Mouse (Mus musculus) forebrain, postnatal 0 days (tissue): Measurements from ENCODE around the gene Vash2. TPM values are rescaled to one million over a fixed set of nuclear protein-coding genes. Genes with fewer than 3 reads are reported as not detected.

Experiments used
- ATAC-seq: fragments of 200-750 bp; cut with Nextera tagmentation; 2 replicates; pipeline ENCODE4 v1.8.0; 2017; ENCODE audit warnings: mild to moderate bottlenecking, moderate library complexity
- DNase-seq: peaks from one replicate; pipeline ENCODE4 v3.0.0-alpha.2; 2015
- H3K27ac ChIP-seq: fragments of 300-500 bp; sonication (generic); 2 replicates; pipeline ENCODE4 v1.5.1; 2014; ENCODE audit warnings: low read depth, mild to moderate bottlenecking, antibody characterized with exemption, low read length, moderate library complexity, mixed read lengths
- H3K27me3 ChIP-seq: fragments of 300-500 bp; sonication (generic); 2 replicates; pipeline ENCODE4 v1.6.1; 2014; ENCODE audit warnings: mild to moderate bottlenecking, low read length, mixed read lengths; ENCODE audit not compliant: insufficient read depth
- H3K36me3 ChIP-seq: fragments of 300-500 bp; sonication (generic); 2 replicates; pipeline ENCODE4 v1.6.1; 2014; ENCODE audit warnings: mild to moderate bottlenecking, moderate library complexity; ENCODE audit not compliant: insufficient read depth
- H3K4me1 ChIP-seq: fragments of 300-500 bp; sonication (generic); 2 replicates; pipeline ENCODE4 v1.6.1; 2014; ENCODE audit warnings: antibody characterized with exemption; ENCODE audit not compliant: insufficient read depth
- H3K4me2 ChIP-seq: fragments of 300-500 bp; sonication (generic); 2 replicates; pipeline ENCODE4 v1.6.1; 2014; ENCODE audit warnings: low read depth, mild to moderate bottlenecking, moderate library complexity
- H3K4me3 ChIP-seq: fragments of 300-500 bp; sonication (generic); 2 replicates; pipeline ENCODE4 v1.5.1; 2014; ENCODE audit warnings: low read depth, low read length, mixed read lengths
- H3K9ac ChIP-seq: fragments of 300-500 bp; sonication (generic); 2 replicates; pipeline ENCODE4 v1.6.1; 2014; ENCODE audit warnings: mild to moderate bottlenecking
- H3K9me3 ChIP-seq: fragments of 300-500 bp; sonication (generic); 2 replicates; pipeline ENCODE4 v1.6.1; 2016; ENCODE audit warnings: low read length
- CTCF ChIP-seq: sonication (generic); IDR thresholded peaks from 2 replicates; pipeline ENCODE4 v1.5.1; 2016; ENCODE audit warnings: antibody characterized with exemption, control low read depth, low read depth
- WGBS: fragments of 180-500 bp; shearing (Covaris S2); extraction: QIAGEN DNeasy Blood & Tissue Kit; methylation state at CpG from one replicate; pipeline ENCODE4 v1.1.7; 2014; 5-methylcytosine and 5-hydroxymethylcytosine counted together
- polyA plus RNA-seq: library from polyadenylated mRNA; unstranded; fragments of >200 nt; fragmentation: Nextera tagmentation; extraction: Ambion mirVana; gene quantifications from 2 replicates; pipeline ENCODE4 v1.2.1, GENCODE M21; 2015
- total RNA-seq: library from RNA; depleted of rRNA; stranded (reverse); fragments of >200 nt; gene quantifications from 2 replicates; pipeline ENCODE4 v1.2.3, GENCODE M21; 2014

The Vash2 gene
- total and polyA plus RNA-seq, 2 experiments from 2014 or later: 46.4 to 60.9 TPM

- H3K4me1 ChIP-seq: no peaks in the 10 kb centered on the region
- no peak overlapping the region for H3K9ac ChIP-seq
- TF ChIP-seq CTCF: peak; percentile 54
- H3K4me2 ChIP-seq: no peak overlapping the region
- H3K4me3 ChIP-seq: no peak overlapping the region
- DNase-seq (no peak), ATAC-seq (no peak)
- no peaks in the 10 kb centered on the region for H3K27me3 ChIP-seq
- WGBS: 72% methylated on average over 6 of the region's 6 CpGs
- H3K27ac ChIP-seq: no peak overlapping the region
- H3K9me3 ChIP-seq: 0 out of 2 replicates have a peak, but pooled peaks cover 7% of the 10 kb centered on the region
- H3K36me3 ChIP-seq: no peaks in the 10 kb centered on the region
Measured at GRCm38 (mm10) chr1:190996346-190996877, 17.3 kb upstream of the Vash2 start.

DNA sequence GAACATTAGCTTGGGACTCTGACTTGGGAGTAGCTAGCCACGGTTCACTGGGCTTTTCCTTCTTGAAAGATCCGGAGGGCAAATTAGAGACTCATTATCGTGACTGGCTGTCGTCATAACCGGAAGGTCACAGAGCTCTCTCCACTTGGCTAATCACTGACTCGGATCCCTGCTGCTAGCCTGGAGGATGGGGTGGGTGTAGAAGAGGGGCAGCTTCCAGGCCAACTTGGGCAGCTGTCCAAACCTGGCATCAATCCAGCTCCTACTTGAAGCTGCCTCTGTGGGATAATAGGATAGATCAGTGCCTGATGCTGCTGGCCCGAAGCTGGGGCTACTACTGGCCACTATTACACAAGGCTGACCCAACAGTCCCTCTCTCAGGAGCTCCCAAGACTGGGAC lies 16.5 kb upstream of the Vash2 start:
- Histone ChIP-seq H3K27me3 (no peaks in the 10 kb centered on the region), H3K4me3 (no peak overlapping the region), H3K9ac (no peak overlapping the region), H3K4me2 (no peak overlapping the region), H3K9me3 (0 out of 2 replicates have a peak, but pooled peaks cover 7% of the 10 kb centered on the region), H3K27ac (no peak overlapping the region), H3K36me3 (no peaks in the 10 kb centered on the region), H3K4me1 (no peaks in the 10 kb centered on the region)
- ATAC-seq: peak; percentile 32
- 39% methylated on average over 7 of the region's 7 CpGs for WGBS
- TF ChIP-seq CTCF: no peak
- peak; percentile 47 for DNase-seq

- DNase-seq (no peak), ATAC-seq (no peak)
- Histone ChIP-seq H3K27ac (no peak overlapping the region), H3K9me3 (no peaks in the 10 kb centered on the region), H3K4me1 (no peaks in the 10 kb centered on the region), H3K4me3 (no peak overlapping the region), H3K4me2 (no peak overlapping the region), H3K36me3 (no peaks in the 10 kb centered on the region), H3K27me3 (no peaks in the 10 kb centered on the region), H3K9ac (no peak overlapping the region)
- 78% methylated on average over 9 of the region's 9 CpGs for WGBS
- TF ChIP-seq CTCF: 0 out of 2 replicates have a peak, but pooled peaks have one; percentile 4
Measured at GRCm38 (mm10) chr1:190989437-190990082, 10.5 kb upstream of the Vash2 start.

DNA sequence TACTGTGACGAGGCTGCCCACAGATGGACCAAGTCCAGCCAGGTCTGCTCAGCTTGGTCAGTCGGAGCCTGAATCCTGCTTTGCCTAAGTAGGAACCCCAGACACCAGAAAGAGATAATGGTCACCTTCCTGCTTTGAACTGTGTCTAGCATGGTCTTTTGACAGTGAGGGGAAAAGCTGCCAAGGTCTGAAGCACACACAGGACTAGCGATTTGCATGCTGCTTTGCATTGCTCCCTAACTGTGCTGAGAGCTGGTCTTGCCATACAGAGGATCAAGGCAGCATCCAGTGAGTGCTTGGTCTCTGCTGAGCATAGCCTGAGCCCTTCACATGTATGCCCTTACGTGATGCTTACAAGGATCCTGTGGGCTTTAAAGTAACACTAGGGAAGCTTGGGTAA lies 2.3 kb upstream of the Vash2 start:
- Histone ChIP-seq H3K27me3 (no peaks in the 10 kb centered on the region), H3K36me3 (no peaks in the 10 kb centered on the region), H3K9me3 (no peaks in the 10 kb centered on the region), H3K4me2 (no peak overlapping the region), H3K9ac (no peak overlapping the region), H3K4me3 (no peak overlapping the region), H3K4me1 (peaks cover 11% of the 10 kb centered on the region), H3K27ac (no peak overlapping the region)
- DNase-seq (no peak), ATAC-seq (no peak)
- 79% methylated on average over 4 of the region's 4 CpGs for WGBS
- TF ChIP-seq CTCF: no peak

GRCm38 (mm10) chr1:190980470-190980869 lies 1.4 kb upstream of the Vash2 start:
- WGBS: 96% methylated on average over 1 of the region's 1 CpGs
- Histone ChIP-seq H3K27ac (no peak overlapping the region), H3K9me3 (no peaks in the 10 kb centered on the region), H3K36me3 (0 out of 2 replicates have a peak, but pooled peaks cover under 1% of the 10 kb centered on the region), H3K9ac (no peak overlapping the region), H3K27me3 (no peaks in the 10 kb centered on the region), H3K4me2 (no peak overlapping the region), H3K4me1 (peaks cover 19% of the 10 kb centered on the region), H3K4me3 (no peak overlapping the region)
- TF ChIP-seq CTCF: no peak
- no peak for DNase-seq
- no peak for ATAC-seq

- Histone ChIP-seq H3K4me2 (peak overlapping the region; percentile 75), H3K27ac (peak overlapping the region; percentile 94), H3K27me3 (no peaks in the 10 kb centered on the region), H3K9ac (peak overlapping the region; percentile 90), H3K4me3 (peak overlapping the region; percentile 67), H3K9me3 (no peaks in the 10 kb centered on the region), H3K36me3 (peaks cover 19% of the 10 kb centered on the region), H3K4me1 (peaks cover 20% of the 10 kb centered on the region)
- 1% methylated on average over 46 of the region's 46 CpGs for WGBS
- no peak for TF ChIP-seq CTCF
- DNase-seq (peak; percentile 78), ATAC-seq (peak; percentile 70)
Measured at GRCm38 (mm10) chr1:190978511-190979073, 504 bp downstream of the Vash2 start.

GRCm38 (mm10) chr1:190978001-190978400 lies 1.1 kb downstream of the Vash2 start:
- Histone ChIP-seq H3K4me2 (peak overlapping the region; percentile 75), H3K4me1 (peaks cover 20% of the 10 kb centered on the region), H3K4me3 (peak overlapping the region; percentile 67), H3K27ac (peak overlapping the region; percentile 94), H3K27me3 (no peaks in the 10 kb centered on the region), H3K9ac (peak overlapping the region; percentile 90), H3K9me3 (no peaks in the 10 kb centered on the region), H3K36me3 (peaks cover 24% of the 10 kb centered on the region)
- peak; percentile 60 for DNase-seq
- ATAC-seq: peak; percentile 7; the same call in 1 of the 2 replicates
- WGBS: under 1% methylated on average over 22 of the region's 22 CpGs
- TF ChIP-seq CTCF: no peak
